Mouse (Mus musculus) c-Kit-positive CD71-positive TER-119-negative erythroid progenitor cells, embryonic 14.5 days (primary cell): ENCODE measurements around the gene Ttc7b.
A peak's percentile ranks its signal among the peaks of the same experiment; 100 is the strongest.

Experiments used
- DNase-seq: peaks from one replicate; pipeline ENCODE4 v3.0.0-alpha.2; 2013; ENCODE audit warnings: low read depth

Gene Ttc7b

DNA sequence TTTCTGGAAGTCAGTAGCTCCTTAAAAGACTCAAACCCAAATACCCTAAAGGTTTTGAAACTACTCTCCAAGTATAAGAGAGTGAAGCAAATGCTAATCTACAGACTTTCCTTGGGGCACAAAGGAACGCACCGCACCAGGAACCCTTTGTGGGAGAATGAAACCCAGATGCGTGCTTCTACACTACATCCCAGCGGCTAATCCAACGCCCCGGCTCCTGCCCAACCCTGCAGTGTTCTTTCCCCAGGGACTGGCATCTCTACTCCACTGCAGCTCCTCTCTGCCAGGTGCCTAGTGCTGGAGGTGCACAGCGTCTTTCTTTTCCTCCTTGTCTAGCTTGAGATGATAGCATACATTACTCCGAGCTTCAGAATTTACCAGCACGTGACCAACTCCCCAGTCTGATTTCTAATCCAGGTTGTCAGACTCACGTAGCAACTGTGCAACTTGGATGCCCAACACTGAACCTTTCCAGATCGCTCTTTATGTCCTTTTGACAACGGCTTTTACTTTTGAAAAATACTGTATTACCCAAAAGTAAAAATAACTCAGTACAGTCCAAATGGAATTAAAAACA lies 72.8 kb downstream of the Ttc7b start:
- DNase-seq = no peak

DNA sequence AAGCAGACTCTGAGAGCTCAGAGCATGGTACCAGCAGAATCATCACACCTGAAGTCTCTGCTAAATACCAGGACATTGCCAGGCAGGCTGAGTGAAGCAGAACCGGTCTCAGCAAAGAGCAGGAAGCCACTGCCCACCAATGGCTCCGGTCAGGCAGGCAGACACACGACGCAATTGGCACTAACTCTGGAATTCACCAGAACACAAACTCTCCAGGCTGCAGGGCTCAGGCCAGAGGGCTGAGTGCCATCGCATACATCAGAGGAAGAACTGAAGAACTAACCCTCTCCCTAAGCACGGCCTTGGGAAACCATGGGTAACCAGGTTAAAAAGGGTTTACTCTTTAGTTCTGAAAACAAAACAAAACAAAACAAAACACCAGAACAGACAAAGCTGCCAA lies 73.5 kb downstream of the Ttc7b start:
- DNase-seq = no peak

DNA sequence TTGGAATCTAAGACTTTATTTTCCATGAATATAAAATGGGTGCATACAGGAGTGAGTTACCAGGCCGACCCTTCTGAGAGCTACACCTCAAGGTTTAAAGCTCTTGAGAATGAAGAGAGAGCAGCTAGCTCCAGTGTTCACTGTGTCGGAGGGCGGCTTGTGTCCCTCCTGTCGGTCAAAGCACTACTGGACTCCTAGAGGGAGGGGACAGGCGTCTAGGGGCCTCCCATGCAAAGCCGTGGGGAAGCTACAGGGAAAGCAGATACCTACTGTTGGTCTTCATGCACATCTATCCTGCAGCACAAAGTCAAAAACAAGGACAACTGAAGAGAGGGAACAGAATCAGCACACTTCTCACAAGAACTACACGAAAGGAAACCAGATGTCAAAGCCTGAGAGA lies 74.9 kb downstream of the Ttc7b start:
- DNase-seq = no peak

DNA sequence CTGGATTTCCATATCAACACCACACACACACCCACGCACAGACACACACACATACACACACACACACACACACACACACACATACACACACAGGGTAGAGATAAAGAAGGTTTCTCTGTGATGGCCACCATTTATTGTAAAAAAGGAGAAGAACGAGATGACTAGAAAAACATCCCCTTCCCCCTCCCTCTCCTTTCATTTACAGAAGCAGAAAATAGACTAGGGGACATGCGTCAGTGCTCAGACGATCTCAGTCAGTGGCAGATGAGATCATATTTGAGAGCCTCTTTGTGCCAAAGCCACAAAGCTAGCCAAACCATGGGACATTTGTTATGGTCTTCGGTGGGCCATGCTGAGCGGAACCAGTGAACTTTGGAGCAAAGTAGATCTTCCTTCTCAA lies 75.4 kb downstream of the Ttc7b start:
- DNase-seq = no peak

DNA sequence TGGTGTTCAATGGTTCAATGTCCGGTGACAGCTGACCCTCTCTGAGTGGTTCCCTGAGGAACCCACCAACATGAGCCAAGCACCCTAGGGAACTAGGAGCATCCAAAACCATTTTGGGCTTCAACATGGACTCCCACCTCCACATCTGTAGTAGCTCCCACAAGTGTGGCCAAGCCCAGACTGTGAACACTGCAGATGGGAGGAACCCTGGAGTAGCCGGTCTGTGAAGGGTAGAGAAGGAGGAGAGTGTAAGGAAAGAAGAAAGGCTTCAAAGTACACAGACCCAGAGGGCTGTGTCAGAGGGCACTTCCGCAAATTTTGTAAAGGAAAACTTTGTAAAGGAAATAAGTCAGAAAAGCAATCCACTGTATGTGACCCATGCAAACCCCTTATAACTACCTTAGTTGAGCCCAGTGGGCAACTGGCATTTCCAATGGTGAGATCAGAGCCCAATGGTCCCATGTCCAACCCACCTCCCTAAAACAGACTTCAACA lies 75.9 kb downstream of the Ttc7b start:
- no peak for DNase-seq

DNA sequence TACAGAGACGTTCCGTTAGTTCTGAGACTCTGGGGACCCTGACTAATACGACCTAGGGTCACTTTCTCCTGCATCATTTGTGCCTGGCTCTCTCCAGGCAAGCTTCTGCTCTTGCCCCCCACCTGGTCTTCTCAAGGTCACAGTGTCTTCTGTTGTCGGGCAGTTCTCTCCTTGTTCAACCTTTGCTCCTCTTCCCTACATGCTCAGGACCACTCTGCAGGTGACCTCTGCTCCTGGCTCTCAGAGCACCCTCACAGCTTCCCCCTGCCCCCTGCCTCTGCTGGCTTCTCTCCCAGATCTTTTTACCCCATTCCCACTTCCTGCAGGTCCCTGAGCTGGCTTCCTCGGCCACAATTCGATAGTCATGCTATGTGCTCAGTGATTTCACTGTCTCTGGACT lies 77.2 kb downstream of the Ttc7b start:
- DNase-seq = no peak

DNA sequence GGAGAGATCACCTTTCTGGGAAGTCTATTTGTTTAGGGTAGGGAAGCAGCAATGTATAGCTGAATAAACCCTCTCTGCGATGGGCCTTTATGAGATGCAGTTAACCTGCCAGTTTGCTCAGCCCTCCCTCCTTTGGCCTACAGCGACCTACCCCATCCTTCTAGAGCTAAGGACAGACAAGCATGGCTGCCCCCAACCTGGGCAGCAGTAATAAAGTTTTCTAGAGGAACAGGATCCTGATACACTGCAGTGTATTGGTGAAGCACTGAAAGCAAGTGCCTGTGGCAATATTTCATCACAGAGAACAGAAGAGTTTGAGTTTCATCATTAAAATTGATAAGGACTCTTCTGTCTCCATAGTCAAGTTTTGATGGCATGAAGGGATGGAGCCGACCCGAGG lies 79.0 kb downstream of the Ttc7b start:
- no peak for DNase-seq

DNA sequence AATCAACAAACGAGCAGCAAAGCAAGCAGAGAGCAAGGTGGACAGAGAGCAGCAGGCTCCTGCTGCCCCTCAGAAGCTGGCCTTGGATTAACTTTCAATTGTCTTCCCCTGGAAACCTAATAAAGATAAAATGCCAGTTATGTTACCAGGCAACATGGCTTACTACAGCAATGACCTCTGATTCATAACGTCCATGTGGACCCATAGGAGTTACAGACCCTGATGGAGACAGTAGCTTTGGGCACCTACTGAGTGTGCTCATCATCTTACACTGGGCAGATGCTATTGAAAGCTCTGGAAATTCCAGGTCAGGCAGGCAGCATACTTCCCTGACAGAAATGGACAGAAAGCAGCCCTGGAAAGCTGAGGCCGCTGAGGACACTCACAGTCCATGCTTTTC lies 80.7 kb downstream of the Ttc7b start:
- no peak for DNase-seq

DNA sequence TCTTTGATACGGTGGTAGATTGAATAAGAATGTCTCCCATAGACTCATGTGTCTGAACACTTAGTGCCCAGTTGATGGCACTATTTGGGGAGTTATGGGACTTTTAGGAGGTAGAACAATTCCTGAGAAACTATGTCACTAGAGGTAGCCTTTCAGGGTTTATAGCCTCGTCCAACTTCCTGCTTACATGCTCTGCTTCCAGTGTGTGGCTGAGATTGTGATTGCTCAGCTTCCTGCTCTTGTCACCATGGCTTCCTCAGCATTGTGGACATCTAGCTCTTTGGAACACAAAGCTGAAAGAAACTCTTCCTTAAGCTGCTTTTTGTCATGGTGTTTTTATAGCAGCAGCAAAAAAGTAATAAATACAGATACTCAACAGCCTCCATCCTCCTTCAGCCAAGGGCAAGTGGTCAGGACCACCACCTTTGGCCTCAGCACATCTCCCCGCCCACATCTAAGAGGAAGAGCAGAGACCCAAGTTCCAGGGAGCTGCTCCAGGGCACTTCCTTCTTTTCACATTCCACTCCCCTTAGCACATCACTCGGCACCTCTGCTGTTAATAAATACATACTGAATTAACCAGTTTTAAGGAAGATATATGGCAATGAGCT lies 81.4 kb downstream of the Ttc7b start:
- no peak for DNase-seq

DNA sequence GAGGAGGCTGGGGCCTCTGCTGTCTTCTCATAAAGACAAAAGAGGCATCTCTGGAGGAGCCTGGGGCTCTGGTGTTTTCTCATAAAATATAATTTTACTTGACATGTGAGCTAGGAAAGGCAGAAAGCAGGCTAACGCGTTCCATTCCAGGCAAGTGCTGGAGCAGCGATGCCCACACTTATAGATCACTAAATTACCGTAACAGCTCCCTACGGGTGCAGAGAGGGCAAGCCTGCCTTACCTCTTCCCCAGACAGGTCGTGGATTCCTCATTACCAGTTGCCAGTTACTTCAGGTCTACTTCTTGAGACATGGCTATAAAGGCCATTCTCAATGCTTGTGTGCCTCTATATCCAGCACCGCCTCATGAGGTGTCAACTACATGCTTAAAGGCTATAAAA lies 82.1 kb downstream of the Ttc7b start:
- DNase-seq = no peak

DNA sequence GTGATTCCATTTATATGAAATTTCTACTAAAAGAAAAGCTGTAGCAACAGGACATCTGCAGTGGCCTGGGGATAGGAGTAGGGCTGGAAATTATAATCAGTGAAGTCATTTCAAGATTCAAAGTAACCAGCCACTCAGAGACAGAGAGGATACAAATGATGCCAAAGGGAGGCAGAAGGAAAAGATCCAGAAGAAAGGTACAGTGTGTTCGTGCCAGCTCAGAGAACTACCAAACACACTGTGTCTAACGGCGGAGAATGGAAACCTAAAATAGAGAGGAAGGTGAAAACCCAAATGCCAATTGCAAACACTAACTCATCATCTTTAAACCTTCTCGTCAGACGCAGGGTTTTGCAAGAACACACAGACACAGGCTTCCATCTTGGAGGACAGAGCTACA lies 82.8 kb downstream of the Ttc7b start:
- DNase-seq = no peak

DNA sequence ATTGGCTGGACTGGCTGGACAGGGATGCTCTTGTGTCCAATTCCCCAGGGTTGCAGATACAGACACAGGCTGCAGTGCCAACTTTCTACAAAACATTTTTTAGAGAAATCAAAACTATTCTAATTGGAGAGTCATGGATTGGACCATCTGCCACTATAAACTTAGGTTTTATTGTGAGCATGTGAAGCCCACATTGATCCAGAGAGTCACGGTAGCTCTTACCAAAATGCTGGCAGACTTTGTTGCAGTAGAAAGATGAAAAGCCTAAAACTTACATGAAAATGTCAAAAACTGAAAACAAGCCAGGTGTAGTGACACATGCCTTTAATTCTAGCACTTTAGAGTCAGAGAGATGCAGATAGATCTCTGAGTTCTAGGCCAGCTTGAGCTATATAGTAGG lies 84.9 kb downstream of the Ttc7b start:
- no peak for DNase-seq

DNA sequence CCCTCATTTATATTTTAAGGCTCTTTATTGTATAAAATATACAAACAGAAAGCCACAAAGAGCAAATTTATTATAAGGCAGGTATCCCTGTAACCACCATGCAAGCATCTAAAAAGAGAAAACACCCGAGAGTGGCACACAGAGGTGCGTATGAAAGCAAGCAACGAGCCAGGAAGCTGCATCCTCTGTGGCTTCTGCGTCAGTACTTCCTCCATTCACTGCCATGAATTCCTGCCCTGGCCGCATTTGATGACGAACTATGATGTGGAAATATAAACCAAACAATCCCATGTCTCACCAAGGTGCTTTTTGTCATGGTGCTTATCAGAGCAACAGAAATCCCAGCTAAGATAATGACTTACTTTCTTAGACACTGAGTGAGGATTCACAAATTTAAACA lies 88.8 kb downstream of the Ttc7b start:
- DNase-seq = no peak

DNA sequence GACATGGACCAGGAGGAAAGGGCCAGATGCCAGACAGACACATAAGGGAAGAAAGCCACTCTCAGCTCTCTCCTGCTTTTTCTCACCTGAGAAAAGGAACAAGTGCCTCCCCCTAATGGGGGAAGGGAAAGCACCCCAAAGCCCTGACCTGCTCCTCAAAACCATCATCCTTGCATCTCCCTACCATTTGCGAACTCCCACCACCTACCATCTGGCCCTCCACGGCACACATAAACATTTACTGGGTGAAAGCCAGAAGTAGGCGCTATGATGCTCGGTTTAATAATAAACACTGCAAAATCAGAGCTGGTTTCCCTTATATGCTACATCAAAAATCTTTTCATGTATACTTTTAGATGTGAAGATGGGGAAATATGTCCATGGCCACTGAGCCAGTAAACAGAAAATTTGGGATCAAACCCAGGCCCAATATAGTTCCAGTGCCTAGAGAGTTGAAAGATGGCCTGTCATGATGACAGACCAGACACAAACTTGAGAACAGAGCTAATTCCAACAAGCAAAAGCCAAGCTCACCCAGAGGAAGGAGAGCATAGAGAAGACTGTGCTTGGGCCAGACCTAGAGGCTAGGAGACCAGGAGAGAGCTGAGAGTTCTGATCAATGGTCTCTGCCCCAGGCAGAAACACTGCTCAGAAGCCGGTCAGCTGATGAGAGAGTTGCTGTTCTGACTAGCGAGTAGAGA lies 91.1 kb downstream of the Ttc7b start:
- no peak for DNase-seq

DNA sequence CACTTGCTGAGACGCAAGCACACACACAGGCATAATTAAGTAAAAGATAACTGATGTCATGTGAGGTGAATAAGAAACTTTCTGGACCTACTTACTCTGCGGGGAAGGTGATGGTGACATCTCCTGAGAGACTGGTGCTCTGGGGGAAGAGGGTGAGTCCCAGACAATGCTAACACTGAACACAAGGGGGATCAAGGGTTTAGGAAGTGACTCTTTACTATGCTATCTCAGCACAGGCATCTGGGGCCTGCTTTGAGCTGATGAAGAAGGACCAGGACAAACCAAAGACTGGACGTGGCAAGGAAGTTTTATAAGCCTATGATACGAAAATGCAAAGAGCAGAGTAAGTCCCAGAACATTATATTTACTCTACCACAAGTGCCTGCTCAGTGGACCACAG lies 92.4 kb downstream of the Ttc7b start:
- DNase-seq = no peak

DNA sequence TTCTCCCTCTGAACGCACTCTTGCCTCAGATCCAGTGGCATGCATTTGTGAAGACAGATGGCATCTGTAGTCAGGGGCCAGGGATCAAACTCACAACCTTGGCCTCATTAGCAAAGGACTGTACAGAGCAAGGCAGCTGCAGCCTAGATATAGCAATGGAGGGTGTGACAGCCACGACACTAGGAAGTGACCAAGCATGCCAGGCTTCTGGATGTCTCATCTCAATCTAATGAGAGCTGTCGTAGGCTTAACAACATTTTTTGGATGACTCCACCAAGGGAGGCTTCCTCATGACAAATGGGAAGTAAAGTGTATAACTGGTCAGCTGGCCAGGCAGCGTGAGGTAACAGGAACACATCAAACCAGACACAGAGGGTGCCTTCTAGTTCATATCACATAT lies 94.4 kb downstream of the Ttc7b start:
- DNase-seq = no peak

DNA sequence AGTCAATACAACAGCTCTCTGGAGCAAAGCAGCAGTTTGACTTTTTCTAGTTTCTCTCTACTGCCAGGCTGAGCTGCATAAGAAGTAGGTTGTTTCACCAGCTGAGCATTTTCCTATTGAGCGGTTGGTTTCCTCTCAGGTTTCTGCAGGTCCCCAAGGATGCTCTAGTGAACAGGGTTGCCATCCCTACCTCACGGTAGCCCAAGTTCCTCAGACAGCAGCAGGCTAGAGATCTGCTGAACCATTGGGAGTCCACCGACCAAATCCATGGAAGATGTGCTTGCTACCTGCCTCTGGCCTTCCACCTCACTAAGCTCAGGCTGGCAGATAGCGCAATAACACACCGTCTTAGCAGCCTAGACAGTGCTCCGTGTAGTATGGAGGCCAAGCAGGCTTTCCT lies 95.6 kb downstream of the Ttc7b start:
- DNase-seq = no peak

DNA sequence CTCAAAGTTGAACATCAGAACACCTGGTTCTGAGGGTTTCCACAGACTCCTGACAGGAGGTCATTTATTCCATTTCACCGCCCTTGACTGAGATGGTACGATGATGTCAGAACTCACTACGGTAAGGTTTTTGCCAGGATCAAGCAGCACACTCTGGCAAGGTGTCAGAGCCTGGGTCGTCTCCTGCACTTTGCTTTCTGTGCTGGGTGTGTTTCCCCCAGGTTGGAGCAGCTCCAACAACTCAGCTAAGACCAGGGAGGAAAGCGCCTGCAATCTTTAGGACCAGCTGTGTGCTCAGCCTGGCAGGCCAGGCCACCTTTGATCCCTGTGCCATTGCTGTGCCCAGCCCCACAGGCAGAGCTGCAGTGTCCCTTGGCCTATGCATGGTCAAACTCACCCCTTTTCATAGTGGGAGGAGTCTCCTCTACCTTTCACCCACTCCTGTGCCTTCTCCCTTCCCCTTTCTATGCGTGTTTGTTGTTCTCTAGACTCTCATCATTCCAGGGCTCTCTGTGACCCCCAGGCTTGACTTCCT lies 98.3 kb downstream of the Ttc7b start:
- DNase-seq = no peak

DNA sequence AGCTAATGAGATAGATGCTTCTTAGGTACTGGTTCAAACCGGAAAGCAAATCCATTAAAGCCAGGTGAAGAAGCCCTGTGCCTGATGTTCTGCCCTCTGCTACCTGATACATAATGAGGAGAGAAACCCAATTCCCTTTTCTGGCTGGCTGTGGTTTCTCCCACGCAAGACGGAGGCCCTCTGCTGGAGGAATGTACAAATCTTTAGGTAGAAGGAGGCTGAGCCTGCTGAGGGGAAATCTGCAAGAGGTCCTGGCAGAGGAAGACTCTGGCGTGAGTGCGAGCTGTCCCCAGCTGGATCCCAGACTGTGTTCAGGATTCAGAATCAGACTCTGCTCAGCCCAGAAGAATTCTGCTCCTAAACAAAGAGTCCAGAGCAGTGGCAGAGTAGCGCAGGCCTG lies 99.1 kb downstream of the Ttc7b start:
- DNase-seq = peak; percentile 3

DNA sequence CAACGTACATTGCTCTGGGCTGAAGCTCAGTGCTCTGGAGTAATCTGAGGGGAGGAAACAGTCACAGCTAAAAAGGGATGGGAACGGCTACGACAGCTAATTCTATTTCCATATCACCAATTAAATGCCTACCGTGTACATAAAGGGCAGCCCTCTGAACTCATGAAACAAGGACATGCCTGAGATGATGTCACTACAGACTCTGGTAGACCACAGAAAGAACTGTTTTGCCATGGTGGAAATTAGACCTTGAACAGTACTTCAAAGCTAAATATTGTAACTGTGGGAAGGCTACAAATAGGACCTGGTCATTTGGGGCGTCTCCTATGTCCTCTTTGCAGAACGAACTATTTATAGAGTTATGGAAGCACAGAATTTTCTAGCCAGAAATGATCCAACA lies 99.7 kb downstream of the Ttc7b start:
- DNase-seq = no peak

DNA sequence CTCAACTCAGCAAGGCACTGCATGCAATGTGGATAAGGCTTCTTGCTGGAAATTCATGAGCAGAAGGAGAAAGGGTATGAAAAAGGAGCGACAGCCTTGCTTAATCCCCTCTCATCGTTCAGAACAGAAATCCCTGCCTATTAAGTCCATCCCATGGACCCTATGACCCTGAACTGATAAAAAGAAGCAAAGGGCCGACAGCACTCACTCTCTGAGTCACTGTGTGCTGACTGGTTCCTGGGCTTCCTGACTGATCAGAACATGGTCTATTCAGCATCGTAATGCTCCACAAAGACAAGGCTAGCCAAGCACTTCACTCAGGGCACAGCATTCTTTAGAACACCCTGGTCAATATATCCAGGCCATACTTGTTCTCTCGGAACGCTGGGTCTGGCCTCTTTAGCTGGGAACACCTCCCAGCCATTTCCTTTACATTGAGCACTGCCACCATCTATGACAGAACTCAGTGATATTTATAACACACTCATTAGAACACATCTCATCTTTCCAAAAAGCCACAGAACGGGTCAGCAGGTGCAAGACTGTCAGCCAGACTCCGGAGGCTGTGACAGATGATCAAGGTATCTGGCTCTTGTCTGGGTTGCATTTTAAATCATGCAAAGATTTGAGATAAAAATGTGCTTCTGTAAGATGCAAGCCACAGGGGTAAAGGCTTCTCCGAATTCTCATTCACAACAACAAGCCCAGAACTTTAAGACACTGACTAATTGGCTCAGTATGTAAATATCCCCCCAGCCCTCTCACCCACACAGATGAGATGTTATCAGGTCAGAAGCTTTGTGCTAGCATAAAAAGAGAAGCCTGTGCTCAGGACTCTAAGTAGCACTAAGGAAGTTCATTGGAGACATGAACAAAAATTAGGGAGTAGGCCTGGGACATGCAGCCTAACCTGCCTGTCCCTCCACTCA lies 100.4 kb downstream of the Ttc7b start:
- no peak for DNase-seq

DNA sequence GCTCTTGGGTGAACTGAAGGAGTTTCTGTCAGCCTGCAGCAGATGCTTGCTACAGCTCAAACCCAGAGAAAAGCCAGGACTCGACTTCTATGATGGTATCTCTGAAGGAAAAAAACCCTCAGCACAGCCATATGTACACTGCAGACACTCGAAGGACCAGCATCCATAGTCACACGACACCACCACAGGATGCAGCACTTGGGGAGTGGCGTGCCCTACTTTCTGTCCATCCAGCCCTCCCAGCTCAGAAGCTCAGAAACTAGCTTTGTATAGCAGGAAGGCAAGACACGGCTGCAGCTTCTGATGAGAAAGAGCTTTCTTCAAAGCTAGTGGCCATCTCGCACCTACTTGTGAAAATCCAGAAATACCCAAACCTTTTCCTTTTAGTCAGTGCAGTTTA lies 104.8 kb downstream of the Ttc7b start:
- no peak for DNase-seq
